19 mouse cellular contexts compared by ENCODE assay signal in the genomic region with DNA sequence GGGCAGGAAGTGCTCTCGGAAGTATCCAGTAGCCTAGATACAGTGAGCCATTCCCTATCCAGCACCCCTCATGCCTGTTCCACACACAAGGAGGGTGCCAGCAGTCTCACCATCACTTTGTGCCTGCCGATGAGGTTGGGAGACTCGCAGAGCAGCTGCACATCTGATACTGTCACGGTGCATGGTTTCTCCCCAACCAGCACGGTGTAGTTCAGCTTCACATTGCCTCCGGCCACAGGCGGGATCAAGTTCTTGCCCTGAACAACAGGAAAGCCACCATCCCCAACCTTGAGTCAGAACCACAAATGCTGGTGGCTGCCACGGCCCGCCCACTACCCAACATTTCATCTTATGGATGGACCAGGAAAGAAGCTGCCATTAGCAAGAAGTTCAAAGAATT.
DNase-seq lines count a peak whose midpoint lies in the region; ATAC-seq lines count a peak whose summit lies in the region.
"Had no signal": no experiment of that assay in that cellular context is flagged by ENCODE, and none has a peak within 500 bp of the region (broad histone marks: within the 10 kb centered on the region; RNA-seq: fewer than 3 reads in every experiment).

No protein-coding gene starts in this region.

- H3K27me3 ChIP-seq in kidney, embryonic 14.5 days (ENCODE audit: control insufficient read depth, insufficient read depth, low read length): no peaks in the 10 kb centered on the region
- no peaks in the 10 kb centered on the region for H3K27me3 ChIP-seq in kidney, embryonic 16.5 days (ENCODE audit: insufficient read depth, low read length)
- H3K27me3 ChIP-seq: embryonic facial prominence, embryonic 12.5 days; forebrain, embryonic 13.5 days; forebrain, embryonic 15.5 days had no signal

- no peak for DNase-seq in kidney, postnatal 14 days
- no peak for DNase-seq in kidney, adult 11 months
- peak; percentile 27 to 52 for DNase-seq in kidney, postnatal 4 days
- DNase-seq in kidney, adult 18-20 months: no peak
- DNase-seq in 416B (ENCODE audit: low read depth): peak; percentile 47
- DNase-seq: adrenal gland, adult 8-10 months; adrenal gland, postnatal 14 days; adrenal gland, postnatal 36 days; cerebellum, adult 11-12 months; cerebellum, adult 2 months; cerebellum, adult 9-10 months; cerebellum, postnatal 10 days; cerebellum, postnatal 25 days had no signal

- no peaks in the 10 kb centered on the region for H3K9me3 ChIP-seq in kidney, embryonic 14.5 days (ENCODE audit: control insufficient read depth, low read length)
- no peaks in the 10 kb centered on the region for H3K9me3 ChIP-seq in kidney, embryonic 16.5 days (ENCODE audit: low read length)
- H3K9me3 ChIP-seq: embryonic facial prominence, embryonic 10.5 days; embryonic facial prominence, embryonic 12.5 days; forebrain, embryonic 13.5 days; forebrain, embryonic 15.5 days had no signal

- H3K4me1 ChIP-seq in kidney, embryonic 14.5 days (ENCODE audit: control insufficient read depth, insufficient read depth, low read length): no peaks in the 10 kb centered on the region
- 0 out of 2 replicates have a peak, but pooled peaks cover 2% of the 10 kb centered on the region for H3K4me1 ChIP-seq in kidney, embryonic 16.5 days (ENCODE audit: insufficient read depth, low read length)
- H3K4me1 ChIP-seq: embryonic facial prominence, embryonic 12.5 days had no signal

- WGBS in kidney, embryonic 14.5 days: 49% methylated on average over 9 of the region's 9 CpGs
- 52% methylated on average over 9 of the region's 9 CpGs for WGBS in kidney, embryonic 16.5 days

- H3K4me2 ChIP-seq in kidney, embryonic 14.5 days (replicated peaks; ENCODE audit: low read depth, low read length): no peak overlapping the region
- H3K4me2 ChIP-seq in kidney, embryonic 16.5 days (replicated peaks; ENCODE audit: low read depth, low read length): no peak overlapping the region
- H3K4me2 ChIP-seq: embryonic facial prominence, embryonic 12.5 days; forebrain, embryonic 13.5 days; forebrain, embryonic 15.5 days had no signal

- no peak overlapping the region for H3K27ac ChIP-seq in kidney, embryonic 14.5 days (ENCODE audit: low read depth, low read length)
- no peak overlapping the region for H3K27ac ChIP-seq in kidney, embryonic 16.5 days (ENCODE audit: low read length)
- H3K27ac ChIP-seq: embryonic facial prominence, embryonic 10.5 days; embryonic facial prominence, embryonic 12.5 days; forebrain, embryonic 13.5 days; forebrain, embryonic 15.5 days had no signal

- H3K9ac ChIP-seq in kidney, embryonic 14.5 days (ENCODE audit: low read depth, low read length): no peak overlapping the region
- H3K9ac ChIP-seq in kidney, embryonic 16.5 days (replicated peaks; ENCODE audit: low read length): no peak overlapping the region
- H3K9ac ChIP-seq: embryonic facial prominence, embryonic 12.5 days; forebrain, embryonic 13.5 days; forebrain, embryonic 15.5 days had no signal

- H3K4me3 ChIP-seq in kidney, embryonic 14.5 days (ENCODE audit: low read length): no peak overlapping the region
- H3K4me3 ChIP-seq in kidney, embryonic 16.5 days (ENCODE audit: low read length): no peak overlapping the region
- H3K4me3 ChIP-seq: embryonic facial prominence, embryonic 10.5 days; embryonic facial prominence, embryonic 12.5 days; forebrain, embryonic 13.5 days; forebrain, embryonic 15.5 days had no signal

- H3K36me3 ChIP-seq in kidney, embryonic 14.5 days (ENCODE audit: control insufficient read depth, insufficient read depth, low read length): no peaks in the 10 kb centered on the region
- no peaks in the 10 kb centered on the region for H3K36me3 ChIP-seq in kidney, embryonic 16.5 days (ENCODE audit: insufficient read depth, low read length)
- H3K36me3 ChIP-seq: embryonic facial prominence, embryonic 10.5 days; embryonic facial prominence, embryonic 12.5 days had no signal

- ATAC-seq in kidney, embryonic 14.5 days (ENCODE audit: low FRiP score, low TSS enrichment): peak; percentile 68
- ATAC-seq in kidney, embryonic 16.5 days (ENCODE audit: low FRiP score, low TSS enrichment): peak; percentile 46; the same call in 1 of the 2 replicates
- ATAC-seq: forebrain, embryonic 13.5 days; forebrain, embryonic 15.5 days had no signal

Comparison
In these comparisons a context has a peak if more than half of its experiments do, and no peak if none do; other contexts are left out.
1. DNase-seq: peak in kidney, postnatal 4 days (2 of 2) and 416B (single experiment); none in kidney, postnatal 14 days (single experiment), kidney, adult 11 months (single experiment) and kidney, adult 18-20 months (single experiment).